Mouse (Mus musculus): ENCODE results near the gene Ppm1b. TPM values are rescaled to one million over a fixed set of nuclear protein-coding genes. Genes with fewer than 3 reads are reported as not detected.

Gene Ppm1b
- total RNA-seq, 4 experiments from 2014 or later = 114 to 117 (median 116) TPM

DNA sequence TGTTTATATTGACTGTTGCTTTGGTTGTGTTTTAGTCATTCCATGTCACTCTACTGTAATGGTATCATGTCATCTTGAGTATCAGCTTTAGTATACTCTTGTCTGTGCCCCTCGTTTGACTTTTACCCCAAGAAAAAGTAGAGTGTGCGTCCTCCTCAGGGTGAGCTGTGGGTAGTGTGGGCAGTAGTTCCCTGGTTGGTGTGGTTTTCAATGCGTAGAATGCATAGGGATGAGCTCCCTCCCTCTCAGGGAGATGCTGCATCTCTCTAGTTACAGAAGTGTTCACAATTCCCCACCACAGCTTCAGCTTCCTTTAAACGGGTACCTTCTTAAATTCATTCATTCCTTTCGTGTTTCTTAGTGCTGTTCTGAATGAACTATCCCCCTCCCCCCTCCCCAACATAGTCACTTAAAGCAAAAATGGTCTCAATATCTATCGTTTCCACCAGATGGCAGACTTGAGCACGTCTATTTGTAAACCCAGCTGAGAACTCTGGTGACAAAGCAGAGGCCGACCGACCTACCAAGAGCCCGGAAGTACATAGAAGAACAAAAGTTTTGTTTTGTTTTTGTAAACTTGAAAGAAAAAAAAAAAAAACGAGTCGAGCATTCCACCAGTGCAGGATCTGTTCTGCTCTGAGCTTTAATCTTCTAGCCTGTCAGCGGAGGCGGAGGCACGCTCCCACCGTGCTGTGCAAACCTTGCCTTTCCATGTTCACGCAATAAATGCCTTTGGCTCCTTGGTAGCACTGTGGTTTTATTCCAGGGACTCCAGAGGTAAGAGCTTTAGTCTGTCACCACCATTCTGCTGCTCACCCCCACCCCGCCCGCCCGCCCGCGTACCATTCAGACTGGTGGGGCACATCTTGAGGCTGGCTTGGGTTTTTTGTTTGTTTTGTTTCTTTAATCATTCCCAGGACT, 67.0 kb downstream of the Ppm1b start:
- DNase-seq (ENCODE audit: low spot score in 2 of 2) = peak; percentile 34 to 48

- DNase-seq (ENCODE audit: low spot score in 2 of 2) = no peak
These were observed 67.7 kb downstream of the Ppm1b start for GRCm38 (mm10) chr17:85024237-85024636.

- no peak for DNase-seq (ENCODE audit: low spot score in 2 of 2)
These were observed 68.6 kb downstream of the Ppm1b start for GRCm38 (mm10) chr17:85025151-85025550.

DNA sequence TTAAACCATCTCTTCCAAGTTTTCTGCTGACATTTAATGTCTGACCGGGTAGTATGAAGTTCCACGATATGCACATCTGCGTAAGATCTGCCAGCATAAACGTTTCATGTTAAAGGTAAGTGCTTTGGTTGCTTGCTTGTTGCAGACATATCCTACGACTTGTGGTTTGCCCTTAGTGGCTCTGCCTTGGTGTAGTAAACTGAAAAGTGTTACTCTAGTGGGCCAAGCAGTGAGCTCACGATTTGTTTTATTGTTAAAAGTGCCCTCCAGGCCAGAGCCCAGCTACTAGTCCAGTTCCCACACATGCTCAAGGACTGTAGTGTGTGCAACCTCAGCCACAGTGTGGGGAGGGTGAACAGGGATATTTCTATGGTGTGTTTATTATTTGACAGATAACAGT, 69.9 kb downstream of the Ppm1b start:
- DNase-seq (ENCODE audit: low spot score in 2 of 2) = no peak

DNA sequence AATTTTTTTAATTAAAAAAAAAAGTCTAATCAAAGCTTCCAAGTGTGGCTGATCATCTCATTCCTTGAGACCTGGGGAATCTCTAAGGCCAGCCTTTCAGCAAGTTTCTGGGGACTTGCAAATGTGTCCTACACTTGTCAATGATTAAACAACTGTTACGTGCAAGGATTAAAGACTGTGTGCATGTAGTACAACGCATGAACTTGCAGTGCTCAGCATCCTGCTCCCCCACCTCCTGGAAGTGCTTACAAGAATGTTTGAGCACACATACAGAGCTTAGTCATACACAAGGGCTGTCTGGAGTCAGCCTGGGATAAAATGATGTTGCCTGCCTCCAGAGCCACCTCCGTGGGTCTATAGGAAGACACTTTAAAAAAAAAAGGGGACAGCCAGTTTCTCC, 70.7 kb downstream of the Ppm1b start:
- no peak for DNase-seq (ENCODE audit: low spot score in 2 of 2)

DNA sequence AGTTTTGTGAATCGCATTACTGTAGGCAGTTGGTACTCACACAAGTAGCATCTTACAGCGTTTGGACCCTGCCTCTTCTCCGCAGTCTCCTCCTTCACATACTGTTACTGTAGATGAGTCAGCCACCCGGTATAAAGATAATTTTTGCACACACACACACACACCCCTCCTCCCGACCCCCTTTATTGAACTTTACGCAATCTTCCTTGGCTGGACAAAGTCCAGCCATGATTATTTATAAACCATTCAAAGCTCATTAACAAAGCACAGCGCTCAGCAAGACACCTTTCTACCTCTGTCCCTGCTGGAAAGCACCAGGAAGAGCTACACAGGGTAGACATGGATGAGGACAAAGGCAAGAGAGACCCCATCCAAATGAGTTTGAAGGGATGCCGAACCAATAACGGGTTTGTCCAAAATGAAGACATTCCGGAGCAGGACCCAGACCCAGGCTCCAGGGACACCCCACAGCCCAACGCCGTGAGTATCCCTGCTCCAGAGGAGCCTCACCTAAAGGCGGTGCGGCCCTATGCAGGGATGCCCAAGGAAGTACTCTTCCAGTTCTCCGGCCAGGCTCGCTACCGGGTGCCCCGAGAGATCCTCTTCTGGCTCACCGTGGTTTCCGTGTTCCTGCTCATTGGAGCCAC, 71.7 kb downstream of the Ppm1b start, which contains the start of gene Slc3a1:
Slc3a1 (plus strand) TSS at position 284 of the 647 bp plus-strand sequence.
- DNase-seq (ENCODE audit: low spot score in 2 of 2) = no peak

GRCm38 (mm10) chr17:85028797-85029196, 72.3 kb downstream of the Ppm1b start:
- no peak for DNase-seq (ENCODE audit: low spot score in 2 of 2)

DNA sequence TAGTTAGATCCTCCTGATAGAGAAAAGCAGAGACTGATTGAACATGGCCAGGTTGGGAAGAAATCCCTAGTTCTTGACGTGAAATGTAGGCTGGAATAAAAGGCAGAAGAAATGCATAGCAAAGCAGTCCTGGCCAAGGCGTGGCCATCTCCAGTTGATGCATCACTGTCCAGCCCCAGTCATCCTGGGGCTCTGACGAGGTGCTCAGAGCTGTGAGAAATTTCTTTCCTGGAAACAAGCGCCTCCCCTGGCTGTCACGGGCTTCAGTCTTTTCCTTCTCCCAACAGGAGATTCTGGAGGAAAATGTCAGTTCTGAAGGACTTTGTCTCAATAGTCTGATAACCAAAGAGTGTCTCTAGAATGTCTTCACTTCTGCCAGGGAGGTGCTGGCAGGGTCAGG, 74.1 kb downstream of the Ppm1b start:
- no peak for DNase-seq (ENCODE audit: low spot score in 2 of 2)

DNA sequence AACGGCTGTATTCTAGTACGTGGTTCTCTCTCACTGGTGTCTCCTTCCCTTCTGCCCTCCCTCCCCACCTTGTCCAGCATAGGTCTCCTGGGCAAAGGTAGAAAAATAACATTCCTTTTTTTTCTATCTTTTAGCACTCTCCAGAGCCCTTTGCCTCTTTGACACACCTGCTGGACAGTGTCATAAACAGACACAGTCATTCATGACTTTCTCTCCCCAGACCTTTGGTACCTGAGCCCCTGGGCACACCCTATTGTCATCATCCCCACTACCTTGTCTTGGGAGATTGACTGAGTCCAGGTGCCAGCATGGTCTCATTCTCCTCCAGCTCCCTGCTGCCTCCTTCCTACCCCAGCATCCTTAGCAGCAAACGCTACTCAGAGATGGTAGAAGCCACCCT, 76.5 kb downstream of the Ppm1b start:
- no peak for DNase-seq (ENCODE audit: low spot score in 2 of 2)

- DNase-seq (ENCODE audit: low spot score in 2 of 2) = peak in 1 of 2 experiments; percentile 24
These were observed 77.5 kb downstream of the Ppm1b start for GRCm38 (mm10) chr17:85034068-85034467.

DNA sequence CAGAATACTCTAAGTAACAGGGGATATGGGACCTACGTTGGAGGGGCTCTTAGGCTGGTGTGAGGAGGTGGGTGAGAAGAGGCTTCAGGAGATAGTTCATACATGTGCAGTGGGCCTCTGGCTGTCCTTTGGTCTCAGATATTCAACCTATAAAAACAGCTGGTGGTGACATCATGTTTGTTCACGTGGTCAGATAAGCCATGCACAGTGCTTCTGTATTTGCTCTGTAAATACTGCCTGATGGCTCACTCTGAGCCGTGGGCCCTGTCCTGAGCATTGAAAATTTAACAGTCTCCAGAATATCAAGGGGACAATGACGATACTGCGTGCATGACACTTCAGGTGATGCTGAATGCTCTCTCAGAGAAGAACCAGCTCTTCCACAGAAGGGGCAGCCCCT, 81.3 kb downstream of the Ppm1b start:
- DNase-seq (ENCODE audit: low spot score in 2 of 2) = no peak

DNA sequence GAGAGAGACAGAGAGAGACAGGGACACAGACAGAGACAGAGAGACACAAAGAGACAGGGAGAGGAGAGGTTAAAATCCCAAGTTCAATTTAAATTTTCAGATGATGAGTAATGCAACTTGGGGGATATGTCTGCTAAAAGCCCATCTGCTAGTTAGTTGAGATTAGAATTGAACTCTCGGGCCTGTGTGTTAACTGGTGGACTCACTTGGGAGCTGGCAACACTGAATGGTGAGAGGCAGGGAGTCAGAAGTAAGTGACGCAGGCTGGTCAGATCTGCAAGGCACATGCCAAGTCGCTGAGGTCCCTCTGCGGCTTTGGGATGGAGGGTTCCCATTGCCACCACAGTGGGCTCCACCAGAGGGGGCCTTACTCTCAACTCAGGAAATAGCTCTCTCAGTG, 81.8 kb downstream of the Ppm1b start:
- DNase-seq (ENCODE audit: low spot score in 2 of 2) = no peak

GRCm38 (mm10) chr17:85038761-85039160, 82.2 kb downstream of the Ppm1b start:
- no peak for DNase-seq (ENCODE audit: low spot score in 2 of 2)

DNA sequence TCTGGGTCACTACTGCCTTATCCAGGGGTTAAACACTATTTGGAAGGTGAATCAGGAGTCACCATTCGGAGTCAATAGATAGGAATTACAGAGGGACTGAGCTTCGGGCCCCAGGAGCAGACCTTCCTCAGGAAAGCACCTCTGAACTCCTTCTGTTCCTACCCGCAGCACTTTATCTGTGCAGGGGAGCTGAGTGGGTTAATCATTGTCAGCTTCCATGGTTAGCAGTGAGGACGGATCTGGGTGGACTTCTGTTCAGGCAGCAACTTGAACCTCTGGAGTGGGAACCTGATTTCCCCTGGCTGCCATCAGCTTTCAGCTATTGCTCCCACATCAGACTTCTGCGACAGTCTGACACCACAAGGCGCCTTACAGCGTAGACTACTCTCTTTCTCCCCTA, 84.4 kb downstream of the Ppm1b start:
- DNase-seq (ENCODE audit: low spot score in 2 of 2) = no peak

GRCm38 (mm10) chr17:85042419-85042818, 85.9 kb downstream of the Ppm1b start:
- DNase-seq (ENCODE audit: low spot score in 2 of 2) = no peak

- DNase-seq (ENCODE audit: low spot score in 2 of 2) = no peak
These were observed 86.9 kb downstream of the Ppm1b start for GRCm38 (mm10) chr17:85043404-85043816.

GRCm38 (mm10) chr17:85044466-85044865, 87.9 kb downstream of the Ppm1b start:
- DNase-seq (ENCODE audit: low spot score in 2 of 2) = no peak

DNA sequence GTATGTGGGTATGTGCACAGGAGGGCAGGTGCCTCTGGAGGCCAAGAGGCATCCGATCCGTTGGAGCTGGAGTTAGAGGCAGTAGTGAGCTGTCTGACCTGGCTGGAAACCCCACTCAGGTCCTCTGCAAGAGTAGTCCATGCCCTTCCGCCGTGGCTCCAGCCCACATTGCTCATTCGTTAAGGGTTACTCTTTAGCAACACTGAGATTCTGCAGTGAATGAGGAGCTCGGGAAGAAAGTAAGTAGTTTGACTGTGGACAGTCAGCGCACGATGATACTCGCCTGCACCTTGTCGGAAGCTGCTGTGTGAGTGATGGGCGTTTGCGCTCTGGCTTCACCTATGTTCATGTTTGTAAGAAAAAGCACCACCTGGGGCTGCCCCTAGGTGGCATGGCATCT, 88.6 kb downstream of the Ppm1b start:
- DNase-seq (ENCODE audit: low spot score in 2 of 2) = no peak

- DNase-seq (ENCODE audit: low spot score in 2 of 2) = no peak
These were observed 91.8 kb downstream of the Ppm1b start for GRCm38 (mm10) chr17:85048379-85048778.

DNA sequence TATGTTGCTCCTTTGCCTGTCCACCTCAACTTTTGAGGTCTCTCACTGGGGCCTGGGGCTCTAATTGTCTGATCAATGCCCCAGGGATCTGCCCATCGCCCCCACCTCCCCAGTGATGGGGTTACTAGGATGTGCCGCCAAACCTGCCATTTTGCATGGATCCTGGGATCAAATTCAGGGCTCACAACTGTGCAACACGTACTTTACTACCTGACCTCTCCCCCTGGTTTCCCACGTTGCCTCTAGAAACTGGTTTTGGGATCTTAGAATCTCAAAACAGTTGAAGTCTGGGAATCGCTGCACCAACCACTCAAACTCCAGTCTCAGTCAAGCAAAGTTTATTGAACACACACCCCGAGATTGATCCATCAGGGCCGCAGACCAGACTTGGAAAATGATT, 101.7 kb downstream of the Ppm1b start:
- DNase-seq (ENCODE audit: low spot score in 2 of 2) = no peak

- no peak for DNase-seq (ENCODE audit: low spot score in 2 of 2)
These were observed 102.6 kb downstream of the Ppm1b start for GRCm38 (mm10) chr17:85059136-85059535.

GRCm38 (mm10) chr17:85063560-85063959, 107.0 kb downstream of the Ppm1b start:
- no peak for DNase-seq (ENCODE audit: low spot score in 2 of 2)

- DNase-seq (ENCODE audit: low spot score in 2 of 2) = peak in 1 of 2 experiments; percentile 31
These were observed 110.8 kb downstream of the Ppm1b start for GRCm38 (mm10) chr17:85067331-85067730.

Data from layer of hippocampus, adult 8-10 months (tissue).